Mouse (Mus musculus): ENCODE results near the gene Smpd2.
A peak's percentile ranks its signal among the peaks of the same experiment; 100 is the strongest.

The Smpd2 gene

GRCm38 (mm10) chr10:41488877-41489276 lies 1.3 kb downstream of the Smpd2 start:
- DNase-seq (ENCODE audit: low read depth, low spot score) = peak; percentile 29

DNA sequence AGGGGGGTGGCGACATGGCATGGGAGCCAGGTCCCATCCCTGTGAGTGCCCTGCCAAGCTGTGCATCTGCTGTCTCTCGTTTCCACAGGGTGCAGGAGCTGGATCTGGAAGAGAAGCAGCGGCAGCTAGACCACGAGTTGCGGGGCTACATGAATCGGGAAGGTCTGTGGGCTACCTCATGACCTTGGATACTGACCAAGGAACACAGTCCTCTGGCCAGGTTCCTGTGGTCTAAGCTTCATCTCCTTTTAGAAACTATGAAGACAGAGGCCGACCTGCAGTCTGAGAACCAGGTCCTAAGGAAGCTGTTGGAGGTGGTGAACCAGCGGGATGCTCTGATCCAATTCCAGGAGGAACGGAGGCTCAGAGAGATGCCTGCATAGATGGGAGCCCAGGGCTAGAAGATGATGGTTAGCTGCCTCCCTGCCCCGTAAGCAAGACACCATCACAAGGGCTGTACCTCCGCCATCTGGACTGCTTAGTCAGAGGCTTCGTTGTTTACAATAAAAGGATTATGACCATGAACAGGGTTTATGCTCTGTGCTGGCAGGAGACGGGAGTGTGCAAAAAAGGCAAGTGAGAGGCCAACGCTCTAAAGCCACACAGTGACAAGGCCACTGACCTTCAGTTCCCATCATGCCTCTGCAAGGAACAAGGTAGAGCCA lies 3.5 kb downstream of the Smpd2 start:
- no peak for DNase-seq (ENCODE audit: low read depth, low spot score)

DNA sequence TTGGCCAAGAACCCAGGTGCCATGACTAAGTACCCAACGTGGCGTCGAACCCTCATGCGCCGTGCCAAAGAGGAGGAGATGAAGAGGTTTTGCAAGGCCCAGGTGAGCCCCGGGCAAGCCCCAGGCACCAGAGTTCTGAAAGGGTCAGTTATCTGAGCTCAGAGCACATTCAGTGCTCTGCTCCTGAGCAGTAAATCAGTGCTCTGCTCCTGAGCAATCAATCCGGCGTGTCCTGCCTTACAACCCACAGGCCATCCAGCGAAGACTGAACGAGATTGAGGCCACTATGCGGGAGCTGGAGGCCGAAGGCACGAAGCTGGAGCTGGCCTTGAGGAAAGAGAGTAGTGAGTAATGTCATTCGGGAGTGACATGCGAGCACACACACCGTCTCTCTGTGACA lies 4.4 kb downstream of the Smpd2 start:
- no peak for DNase-seq (ENCODE audit: low read depth, low spot score)

DNA sequence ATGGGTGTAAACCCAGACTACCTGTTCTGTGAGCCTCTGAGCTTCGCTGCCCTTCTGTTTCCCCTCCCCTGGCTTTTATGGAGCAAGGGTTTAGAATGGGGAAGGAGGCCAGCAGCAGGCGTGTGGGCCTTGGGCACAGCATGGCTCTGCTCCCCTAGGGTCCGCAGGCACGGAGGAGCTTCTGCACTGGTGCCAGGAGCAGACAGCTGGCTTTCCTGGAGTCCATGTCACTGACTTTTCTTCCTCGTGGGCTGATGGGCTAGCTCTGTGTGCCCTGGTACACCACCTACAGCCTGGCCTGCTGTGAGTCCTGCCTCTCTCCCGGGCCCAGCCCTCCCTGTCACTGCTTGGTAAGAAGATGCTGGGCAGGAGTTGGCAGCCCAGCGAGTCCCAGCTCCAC lies 7.7 kb downstream of the Smpd2 start:
- no peak for DNase-seq (ENCODE audit: low read depth, low spot score)

DNA sequence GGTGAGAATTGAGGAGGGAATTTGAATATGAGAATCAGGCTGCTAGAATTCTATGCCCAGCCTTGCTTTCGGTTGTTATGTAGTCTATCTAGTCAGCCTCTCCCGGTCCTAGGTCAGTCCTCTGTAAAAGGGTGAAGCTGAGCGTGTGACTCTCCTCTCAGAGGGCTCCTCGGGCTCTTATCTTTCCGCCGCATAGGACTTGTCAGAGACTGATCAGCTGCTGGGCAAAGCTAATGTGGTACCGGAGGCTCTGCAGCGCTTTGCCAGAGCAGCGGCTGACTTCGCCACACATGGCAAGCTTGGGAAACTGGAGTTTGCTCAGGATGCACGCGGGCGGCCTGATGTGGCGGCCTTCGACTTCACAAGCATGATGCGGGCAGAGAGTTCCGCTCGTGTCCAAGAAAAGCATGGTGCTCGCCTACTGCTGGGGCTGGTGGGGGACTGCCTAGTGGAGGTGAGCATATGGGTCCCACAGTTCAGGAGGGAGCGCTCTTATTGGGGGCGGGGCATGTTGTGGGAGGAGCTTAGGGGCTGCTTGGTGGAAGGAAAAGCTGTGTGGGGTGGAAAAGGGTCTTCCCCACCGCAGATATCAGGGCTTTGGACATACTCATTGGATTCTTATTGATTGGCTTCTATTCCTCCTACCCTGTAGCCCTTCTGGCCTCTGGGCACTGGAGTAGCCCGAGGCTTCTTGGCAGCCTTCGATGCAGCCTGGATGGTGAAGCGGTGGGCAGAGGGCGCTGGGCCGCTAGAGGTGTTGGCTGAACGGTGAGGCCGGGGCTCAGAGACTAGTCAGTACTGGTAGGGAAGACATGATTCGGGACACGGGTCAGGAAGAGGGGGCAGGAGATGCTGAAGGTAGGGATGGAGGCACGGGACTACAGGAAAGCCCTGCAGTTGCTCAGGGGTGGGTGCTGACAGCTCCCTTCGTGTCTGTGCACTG lies 9.0 kb downstream of the Smpd2 start:
- no peak for DNase-seq (ENCODE audit: low read depth, low spot score)

DNA sequence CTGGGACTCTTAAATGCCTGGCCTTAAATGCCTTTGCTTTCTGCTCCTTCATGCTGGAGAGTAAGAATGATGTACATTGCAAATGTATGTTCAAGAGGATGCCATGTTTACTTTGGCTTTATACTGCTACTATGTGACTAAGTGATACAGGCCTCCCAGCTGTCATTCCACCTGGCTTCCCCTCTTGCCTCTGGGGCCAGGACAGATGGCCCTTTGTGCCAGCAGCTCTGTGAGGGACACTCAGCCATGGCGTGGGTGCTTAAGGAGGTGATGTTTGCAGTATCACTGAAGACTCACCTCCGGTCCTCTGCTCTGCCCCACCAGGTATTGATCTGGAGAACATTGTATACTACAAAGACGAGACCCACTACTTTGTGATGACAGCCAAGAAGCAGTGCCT lies 10.2 kb downstream of the Smpd2 start:
- DNase-seq (ENCODE audit: low read depth, low spot score) = no peak

- DNase-seq (ENCODE audit: low read depth, low spot score) = peak; percentile 67
Observed at GRCm38 (mm10) chr10:41477278-41478181, 12.6 kb downstream of the Smpd2 start.

GRCm38 (mm10) chr10:41477018-41477277 lies 13.2 kb downstream of the Smpd2 start:
- no peak for DNase-seq (ENCODE audit: low read depth, low spot score)

DNA sequence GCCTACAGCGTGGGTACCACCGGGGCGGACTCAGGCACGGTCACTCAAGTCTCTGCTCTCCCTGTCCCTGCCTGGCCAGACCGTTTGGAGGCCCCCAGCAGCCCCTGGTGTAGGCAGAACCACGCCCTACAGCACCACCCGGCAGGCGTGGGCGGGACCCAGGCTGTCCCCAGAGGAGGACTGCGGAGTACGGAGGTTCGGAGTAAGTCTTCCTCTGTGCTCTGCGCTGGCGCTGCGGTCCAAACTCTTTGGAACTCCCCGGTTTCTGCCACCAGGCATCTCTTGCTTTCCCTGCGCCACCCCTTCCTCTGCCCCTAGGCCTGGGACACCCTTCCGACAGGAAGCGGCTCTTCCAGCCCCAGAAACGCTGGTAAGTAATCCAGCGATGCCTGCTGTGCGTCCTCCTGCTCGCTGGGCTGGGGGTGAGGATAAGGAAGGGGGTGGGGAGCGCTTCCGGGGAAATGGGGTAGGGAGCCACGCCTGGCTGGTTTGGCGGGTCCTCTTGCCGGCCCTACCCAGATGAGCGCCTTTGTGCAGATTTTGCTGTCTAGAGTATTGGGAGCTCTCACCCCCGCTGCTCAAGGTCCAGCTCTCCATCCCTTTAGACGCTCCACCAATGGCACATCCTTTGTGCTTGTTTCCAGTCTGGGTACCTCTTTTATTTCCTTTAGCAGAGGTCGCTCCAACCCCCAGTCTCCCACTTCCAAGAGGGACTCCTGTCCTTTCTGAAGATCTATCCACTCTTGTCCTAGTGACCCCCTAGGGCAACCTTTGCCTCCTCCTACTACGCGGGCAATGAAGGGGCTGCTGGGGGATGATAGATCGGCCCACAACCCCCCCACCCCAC lies 13.8 kb downstream of the Smpd2 start, which contains the start of gene Mical1:
TSS of gene Mical1 (plus strand) at position 144 of the 847 bp plus-strand sequence.
- DNase-seq (ENCODE audit: low read depth, low spot score) = peak; percentile 82

DNA sequence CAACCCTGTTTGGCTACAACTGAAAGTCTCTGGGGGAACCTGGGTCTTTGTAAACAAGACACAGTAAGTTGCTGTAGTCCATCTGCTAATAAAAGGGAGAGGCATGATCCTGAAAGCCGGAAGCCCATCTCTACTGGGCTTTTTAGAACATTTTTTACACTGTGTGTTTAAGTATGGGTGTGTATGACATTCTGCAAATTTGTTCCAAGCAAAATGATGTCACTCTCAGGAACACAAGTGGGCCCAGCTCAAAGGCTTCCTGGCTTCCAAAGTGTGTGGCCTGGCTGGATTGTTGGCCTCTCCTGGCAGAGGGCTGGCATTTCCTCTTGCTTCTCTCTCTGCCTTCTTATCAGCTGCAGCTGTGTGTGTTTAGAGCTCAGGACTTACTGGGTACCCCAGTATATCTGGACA lies 15.2 kb downstream of the Smpd2 start:
- no peak for DNase-seq (ENCODE audit: low read depth, low spot score)

GRCm38 (mm10) chr10:41473782-41474468 lies 16.2 kb downstream of the Smpd2 start:
- DNase-seq (ENCODE audit: low read depth, low spot score) = peak; percentile 69

DNA sequence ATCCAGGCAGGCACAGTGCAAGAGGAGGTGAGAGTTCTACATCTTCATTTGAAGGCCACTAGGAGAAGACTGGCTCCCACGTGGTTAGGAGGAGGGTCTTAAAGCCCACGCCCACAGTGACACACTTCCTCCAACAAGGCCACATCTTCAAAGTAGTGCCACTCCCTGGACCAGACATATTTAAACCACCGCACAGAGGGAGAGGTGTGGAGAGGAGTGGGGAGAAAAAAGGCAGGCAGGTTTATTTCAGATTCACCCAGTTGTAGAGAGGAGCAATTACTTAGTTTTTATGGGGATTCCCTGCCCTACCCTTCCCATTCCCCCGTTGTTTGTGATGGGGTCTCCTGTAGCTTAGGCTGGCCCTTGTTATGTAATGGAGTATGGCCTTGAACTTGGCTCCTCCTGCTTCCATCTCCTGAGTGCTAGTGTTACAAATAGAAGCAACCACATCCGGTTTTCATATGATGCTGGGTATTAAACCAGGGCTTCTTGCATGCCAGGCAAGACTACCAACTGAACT lies 17.1 kb downstream of the Smpd2 start:
- peak; percentile 55 for DNase-seq (ENCODE audit: low read depth, low spot score)

DNA sequence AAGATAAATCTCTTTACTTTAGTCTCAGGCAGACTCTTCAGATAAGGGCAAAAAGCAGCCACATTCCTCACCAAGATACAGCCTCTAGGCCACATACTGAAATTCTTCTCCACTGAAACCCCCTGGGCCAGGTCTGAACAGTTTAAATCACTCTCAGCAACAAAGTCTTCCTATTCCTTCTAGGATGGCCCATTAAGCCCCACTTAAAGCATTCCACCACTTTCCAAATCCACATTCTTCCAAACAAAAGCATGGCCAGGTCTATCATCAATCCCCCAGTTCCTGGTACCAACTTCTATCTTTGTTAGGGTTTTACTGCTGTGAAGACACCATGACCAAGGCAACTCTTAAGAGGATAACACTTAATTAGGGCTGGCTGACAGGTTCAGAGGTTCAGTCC lies 17.6 kb downstream of the Smpd2 start:
- no peak for DNase-seq (ENCODE audit: low read depth, low spot score)

DNA sequence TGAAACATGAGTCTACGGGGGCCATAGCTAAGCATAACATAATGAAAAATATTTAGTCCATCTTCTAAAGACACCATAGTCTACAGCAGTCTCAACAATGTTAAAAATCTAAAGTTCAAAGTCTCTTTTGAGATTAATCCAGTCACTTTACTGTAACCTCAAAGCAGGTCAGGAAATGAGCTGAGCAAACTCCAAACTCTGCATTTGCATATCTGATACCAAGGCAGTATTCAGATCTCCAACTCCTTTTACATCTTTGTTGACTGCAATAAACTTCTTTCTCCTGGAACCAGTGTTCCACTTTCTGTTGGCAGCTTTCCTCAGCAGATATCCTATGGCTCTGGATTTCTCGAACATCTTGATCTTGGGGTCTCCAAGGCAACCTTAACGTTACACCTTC lies 19.5 kb downstream of the Smpd2 start:
- DNase-seq (ENCODE audit: low read depth, low spot score) = no peak

DNA sequence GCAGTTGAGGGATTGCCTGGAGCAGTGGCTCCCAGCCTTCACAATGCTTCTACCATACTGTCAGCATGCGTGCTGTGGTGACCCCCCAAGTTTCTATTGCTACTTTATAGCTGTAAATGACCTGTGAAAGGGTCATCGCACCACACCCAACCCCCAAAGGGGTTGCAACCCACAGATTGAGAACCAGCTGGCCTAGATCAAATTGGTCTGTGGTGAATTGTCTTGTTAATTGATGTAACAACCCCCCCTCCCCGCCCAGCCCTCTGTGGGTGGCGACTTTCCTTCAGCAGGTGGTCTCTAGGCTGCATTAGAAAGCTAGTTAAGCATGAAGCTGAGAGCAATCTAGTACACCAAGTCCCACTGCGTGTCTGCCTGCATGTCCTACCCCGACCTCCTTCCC lies 22.8 kb downstream of the Smpd2 start:
- DNase-seq (ENCODE audit: low read depth, low spot score) = no peak

GRCm38 (mm10) chr10:41464401-41464955 lies 25.7 kb downstream of the Smpd2 start:
- DNase-seq (ENCODE audit: low read depth, low spot score) = no peak

DNA sequence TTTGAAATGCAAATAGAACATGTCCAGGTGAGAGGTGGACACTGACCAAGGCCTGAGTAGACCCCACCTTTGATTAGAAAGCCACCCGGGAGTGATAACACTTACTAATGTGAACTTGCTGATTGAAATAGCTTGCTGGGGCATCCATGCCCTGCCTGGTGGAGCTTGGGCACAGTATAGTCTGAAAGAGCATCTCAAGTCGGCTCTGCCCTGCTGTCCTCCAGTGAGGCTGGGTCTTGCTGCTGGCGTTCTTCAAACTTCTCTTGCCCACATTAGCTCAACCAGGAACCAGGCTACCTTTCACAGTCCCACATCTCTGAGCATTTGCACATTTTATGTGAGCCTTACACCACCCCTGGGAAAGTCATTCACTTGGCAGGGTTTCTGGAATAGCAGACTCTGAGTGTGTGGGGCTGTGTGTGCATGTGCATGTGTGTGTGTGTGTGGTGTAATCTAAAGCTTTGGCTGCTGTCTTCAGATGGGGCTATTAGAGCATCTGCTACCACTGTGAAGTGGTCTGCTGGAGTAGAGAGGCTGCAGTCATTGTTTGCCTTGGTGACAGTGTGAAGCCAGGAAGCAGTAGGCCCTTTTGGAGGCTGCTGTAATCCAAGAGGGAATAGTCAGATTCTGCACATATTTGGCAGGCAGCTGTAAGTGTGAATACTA lies 29.0 kb downstream of the Smpd2 start:
- DNase-seq (ENCODE audit: low read depth, low spot score) = no peak

DNA sequence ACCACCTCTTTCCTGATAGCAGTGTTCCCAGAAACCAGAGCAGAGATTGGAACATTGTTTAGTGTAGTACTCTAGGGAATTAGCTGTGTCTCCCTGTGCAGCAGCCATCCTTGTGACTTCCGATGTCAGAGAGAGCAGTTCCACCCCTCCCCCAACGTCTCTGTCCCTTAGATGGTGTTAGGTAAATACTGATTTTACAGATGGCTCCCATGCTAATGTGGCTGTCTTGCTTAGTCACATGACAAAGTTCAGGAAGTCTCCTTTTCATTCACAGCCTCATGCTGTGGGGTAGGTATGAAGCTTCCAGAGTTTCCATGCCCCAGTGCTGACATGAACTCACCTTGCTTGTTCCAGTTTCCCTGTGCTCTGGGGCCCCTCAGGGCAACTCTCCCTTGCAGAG lies 29.7 kb downstream of the Smpd2 start:
- no peak for DNase-seq (ENCODE audit: low read depth, low spot score)

DNA sequence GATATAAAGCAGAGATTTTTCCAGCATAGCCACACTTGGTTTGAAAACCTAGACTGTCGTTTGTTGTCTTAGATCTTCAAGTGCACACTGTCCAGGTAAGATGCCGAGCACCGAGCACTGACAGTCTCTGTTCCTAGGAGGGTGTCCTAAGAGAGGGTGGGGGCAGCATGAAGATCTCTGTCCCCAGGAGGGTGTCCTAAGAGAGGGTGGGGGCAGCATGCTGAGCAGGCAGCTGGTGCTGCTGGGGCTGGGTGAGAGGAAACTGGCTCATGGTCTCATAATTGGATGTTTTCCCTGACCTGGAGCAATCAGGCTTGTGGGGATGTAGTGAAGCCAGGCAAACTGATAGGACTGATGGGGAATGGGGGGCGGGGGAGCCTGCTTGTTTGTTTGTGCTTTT lies 30.2 kb downstream of the Smpd2 start:
- no peak for DNase-seq (ENCODE audit: low read depth, low spot score)

DNA sequence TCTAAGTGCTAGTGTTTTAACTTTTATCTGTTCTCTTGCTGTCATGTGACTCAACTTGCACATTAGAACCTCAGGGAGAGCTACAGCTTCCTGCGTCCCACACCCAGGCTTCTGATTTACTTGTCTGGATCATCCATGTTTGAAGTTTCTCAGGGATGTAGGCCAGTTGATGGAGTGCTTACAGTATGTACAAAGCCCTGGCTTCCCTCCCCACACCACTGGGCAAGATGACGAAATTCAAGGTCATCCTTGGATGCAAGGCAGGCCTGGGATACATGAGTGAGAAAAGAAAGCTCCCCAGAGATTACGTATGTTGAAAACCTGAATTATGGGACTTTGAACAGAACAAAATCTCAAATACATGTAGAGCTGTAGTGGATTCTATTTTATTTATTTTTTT lies 37.4 kb downstream of the Smpd2 start:
- DNase-seq (ENCODE audit: low read depth, low spot score) = no peak

Data from CD4-positive, CD25-positive, alpha-beta regulatory T cell, adult 2 months (primary cell).